Mouse (Mus musculus) gastrocnemius, adult 18-20 months (tissue): ENCODE data around the gene Fam19a5. TPM values are rescaled to one million over a fixed set of nuclear protein-coding genes. Genes with fewer than 3 reads are reported as not detected.

Source experiments
- DNase-seq: peaks from one replicate; pipeline ENCODE4 v3.0.0; 2021; ENCODE audit warnings: low spot score
- long read RNA-seq, 2 experiments: library from polyadenylated mRNA; stranded (forward); transcript quantifications; one replicate each; pipeline ENCODE4 v2.0.0; 2021
- total RNA-seq, 2 experiments: library from RNA; stranded (reverse); gene quantifications; 2 replicates each; pipeline ENCODE4 v1.2.3; 2021

The Fam19a5 gene
- total RNA-seq: 1 to 10 TPM; 3.6 to 6.9 TPM
- long read RNA-seq, experiment 1, partial matches to known transcripts: 0 of 6 reads
- long read RNA-seq, experiment 1, other reads (novel, unspliced or antisense): 3 of 6 reads
- long read RNA-seq, experiment 2, partial matches to known transcripts: 0 of 5 reads
- long read RNA-seq, experiment 2, other reads (novel, unspliced or antisense): 4 of 5 reads

DNA sequence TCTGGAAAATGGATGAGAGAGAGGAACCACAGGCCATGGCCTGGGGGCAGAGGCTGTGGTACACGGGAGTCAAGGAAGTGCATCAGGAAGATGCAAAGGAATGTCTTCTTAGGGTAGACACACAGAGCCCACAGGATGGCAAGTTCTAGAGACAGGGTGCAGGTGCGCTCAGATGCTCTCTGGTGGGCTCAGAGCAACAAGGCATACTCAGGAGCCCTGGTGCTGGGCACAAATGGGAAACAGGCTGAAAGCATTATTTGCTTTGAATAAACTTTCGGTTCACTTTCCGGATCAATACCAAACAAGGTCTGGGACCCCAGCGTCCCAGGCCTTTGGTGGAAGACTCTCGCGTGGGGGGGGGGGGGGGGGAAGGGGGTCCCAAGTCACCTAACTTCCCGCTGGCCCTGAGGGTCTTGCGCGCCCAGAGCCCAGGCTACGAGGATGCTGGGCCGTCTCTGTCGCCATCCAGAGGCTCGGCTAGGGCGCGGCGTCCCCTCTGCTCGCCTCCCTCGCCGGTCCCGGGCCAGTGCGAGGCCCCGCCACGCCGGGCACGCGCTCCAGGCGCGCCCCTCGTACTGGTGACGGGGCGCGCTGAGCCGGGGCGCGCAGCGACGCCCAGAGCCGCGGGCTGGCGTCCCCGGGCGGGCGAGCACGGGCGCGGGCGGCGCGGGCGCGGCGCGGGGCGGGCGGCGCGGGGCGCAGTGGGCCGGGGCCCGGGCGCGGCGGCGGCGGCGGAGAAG, at the start of gene Fam19a5:
Gene Fam19a5, plus strand, starts transcription at position 701 of the 740 bp plus-strand sequence.
- no peak for DNase-seq

DNA sequence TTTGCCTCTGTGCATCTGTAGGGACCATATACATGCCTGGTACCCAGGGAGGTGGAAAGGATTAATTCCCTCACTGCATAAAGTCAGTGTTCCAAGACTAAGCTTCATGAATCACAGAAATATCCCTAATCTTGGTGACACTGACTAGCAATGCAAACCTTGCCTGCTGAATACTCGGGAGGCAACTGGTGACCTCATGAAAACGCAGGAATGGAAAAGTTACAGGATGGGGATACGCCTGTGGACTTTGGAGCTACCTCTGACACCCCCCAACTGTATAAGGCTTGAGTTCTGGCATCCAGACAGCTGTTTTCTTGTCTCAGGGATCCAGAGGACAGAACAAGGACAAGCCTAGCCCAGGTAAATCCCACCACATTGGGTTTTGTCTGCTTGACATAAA, 42.4 kb upstream of the Fam19a5 start:
- DNase-seq: no peak

DNA sequence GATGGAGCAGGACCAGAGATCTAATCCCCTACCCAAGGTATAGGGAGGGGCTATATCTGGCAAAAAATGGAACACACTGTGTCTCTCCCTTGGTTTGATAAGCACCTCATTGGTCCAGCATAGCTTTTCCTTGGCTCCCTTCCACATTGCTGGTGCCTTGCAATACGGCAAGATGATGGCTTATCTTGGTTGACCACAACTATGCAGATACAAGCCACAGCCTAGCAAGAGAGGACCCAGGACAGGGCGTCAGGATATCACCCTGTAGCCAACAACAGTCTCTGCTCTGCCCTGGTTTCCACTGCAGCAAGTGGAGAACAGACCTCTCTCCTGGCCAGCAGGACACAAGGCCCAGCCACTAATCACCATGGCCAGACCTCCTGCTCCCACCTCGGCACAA, 36.8 kb upstream of the Fam19a5 start:
- no peak for DNase-seq

DNA sequence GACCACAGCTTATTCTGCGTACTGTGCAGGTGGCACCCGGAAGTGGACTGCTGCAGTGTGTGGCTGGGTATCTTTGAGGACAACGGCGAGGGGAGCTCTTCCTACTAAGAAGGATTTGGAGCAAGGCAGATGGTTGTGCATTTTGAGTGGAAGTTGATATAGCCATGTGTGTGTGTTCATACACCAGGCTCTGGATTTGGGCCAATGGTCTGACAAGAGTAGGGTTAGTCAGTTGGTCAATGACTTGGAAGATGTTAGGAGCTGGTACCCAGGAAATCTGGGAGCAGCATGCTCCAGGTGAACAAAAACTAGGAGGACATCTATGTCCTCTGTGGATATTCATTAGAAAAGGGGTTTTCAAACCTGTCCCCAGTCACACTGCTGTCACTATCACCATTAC, 33.2 kb upstream of the Fam19a5 start:
- DNase-seq: no peak

DNA sequence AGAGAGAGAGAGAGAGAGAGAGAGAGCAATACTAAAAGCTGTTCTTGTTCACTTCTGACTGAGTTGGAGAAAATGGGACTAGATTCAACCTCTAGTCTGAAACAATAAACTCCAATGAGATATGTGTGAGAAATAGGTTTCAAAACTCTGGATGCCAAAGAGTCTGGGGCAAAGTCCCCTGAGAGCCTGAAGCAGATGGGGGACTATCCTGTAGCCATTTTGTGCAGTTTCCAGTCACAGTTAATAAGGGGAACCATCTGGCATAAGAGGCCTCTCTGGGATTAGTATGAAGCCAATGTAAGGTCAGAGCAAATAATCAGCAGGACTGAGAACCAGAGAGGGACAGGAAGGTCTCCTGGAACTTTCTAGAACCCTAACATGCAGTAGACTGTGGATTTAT, 25.9 kb upstream of the Fam19a5 start:
- DNase-seq: no peak

DNA sequence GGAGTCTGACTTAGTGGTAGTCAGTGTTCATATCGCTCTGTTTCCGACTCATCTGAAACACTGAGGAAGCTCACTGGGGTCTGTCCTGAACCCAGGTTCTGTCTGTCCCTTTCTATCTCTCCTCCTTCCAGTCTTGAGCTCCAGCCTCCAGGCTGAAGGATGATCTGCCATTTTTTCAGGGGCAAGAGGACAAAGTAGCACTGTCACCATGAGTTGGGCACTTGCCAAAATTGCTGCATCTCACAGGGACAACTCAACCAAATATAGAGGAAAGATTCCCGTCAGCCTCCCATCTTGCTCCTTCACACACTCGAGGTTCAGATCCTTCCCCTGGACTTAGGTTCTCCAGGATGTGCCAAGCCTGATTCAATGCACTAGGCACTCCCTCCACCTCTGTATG, 14.8 kb upstream of the Fam19a5 start:
- DNase-seq: no peak

DNA sequence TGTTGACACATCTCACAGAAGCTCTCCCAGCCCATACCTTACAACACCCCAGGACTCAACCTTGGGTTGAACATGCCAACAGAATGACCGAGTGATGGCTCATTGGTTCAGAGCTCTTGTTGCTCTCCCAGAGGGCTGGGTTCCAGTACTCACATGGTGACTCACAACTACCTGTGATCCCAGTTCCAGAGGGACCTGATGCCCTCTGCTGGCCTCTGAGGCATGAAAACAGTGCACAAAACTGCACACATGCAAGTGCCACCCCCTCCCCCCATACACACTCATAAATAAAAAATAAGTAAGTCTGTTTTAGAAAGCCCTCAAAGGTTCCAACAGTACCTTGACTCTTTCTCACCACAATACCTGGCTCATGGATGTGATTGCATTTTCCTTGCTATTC, 2.4 kb upstream of the Fam19a5 start:
- no peak for DNase-seq

DNA sequence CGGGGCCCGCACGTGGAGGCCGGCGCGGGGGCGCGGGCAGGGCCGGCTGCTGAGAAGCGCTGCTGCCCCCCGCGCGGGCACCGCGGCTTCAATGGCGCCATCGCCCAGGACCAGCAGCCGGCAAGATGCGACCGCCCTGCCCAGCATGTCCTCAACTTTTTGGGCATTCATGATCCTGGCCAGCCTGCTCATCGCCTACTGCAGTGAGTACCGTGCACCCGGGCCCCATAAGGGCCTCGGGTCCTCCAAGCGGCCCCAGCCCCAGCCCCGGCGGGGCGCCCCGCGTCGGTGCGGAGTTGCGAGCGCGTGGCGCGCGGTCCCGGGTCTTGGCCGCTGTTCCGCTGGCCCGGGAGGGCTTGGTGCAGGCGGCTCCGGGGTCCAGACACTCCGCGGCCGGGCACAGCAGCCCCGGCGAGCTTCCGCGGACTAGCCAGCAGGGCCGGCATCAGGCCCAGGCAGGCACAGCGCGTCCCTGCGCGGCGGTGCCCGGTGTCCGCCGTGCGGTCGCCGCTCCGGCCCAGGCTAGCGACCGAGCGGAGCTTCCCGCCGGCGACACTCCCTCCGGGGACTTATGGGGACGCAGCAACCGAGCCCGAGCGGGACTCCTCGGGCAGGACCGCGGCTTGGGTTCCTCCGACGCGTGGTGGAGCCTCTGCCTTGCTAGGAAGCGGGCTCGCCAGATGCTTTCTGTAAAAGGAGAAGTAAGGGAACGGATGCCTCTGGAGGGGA, 466 bp downstream of the Fam19a5 start:
- DNase-seq: no peak

DNA sequence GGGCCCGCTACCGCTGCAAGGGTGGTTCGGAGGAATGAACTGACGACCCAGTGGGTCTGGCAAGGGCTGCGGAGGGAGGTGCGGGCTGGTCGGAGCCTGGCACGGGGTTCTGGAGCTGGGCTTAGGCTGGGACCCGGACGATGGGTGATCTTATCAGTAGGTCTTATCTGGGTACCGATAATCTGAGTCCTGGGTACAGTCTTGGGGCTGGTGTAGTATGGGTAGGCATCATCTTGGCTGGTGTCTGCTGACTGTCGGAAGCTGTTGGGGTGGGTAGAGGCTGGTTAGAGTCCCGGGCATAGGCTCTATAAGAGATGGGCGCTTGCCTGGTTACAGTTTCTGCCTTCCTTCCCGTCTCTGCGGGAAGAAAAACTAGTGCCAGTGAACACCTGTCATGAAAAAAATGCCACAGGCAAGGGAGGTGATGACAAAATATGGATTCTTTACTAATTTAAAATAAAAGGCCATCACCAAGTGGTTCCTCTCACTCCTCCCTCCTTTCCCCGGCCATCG, 1.1 kb downstream of the Fam19a5 start:
- DNase-seq: no peak

DNA sequence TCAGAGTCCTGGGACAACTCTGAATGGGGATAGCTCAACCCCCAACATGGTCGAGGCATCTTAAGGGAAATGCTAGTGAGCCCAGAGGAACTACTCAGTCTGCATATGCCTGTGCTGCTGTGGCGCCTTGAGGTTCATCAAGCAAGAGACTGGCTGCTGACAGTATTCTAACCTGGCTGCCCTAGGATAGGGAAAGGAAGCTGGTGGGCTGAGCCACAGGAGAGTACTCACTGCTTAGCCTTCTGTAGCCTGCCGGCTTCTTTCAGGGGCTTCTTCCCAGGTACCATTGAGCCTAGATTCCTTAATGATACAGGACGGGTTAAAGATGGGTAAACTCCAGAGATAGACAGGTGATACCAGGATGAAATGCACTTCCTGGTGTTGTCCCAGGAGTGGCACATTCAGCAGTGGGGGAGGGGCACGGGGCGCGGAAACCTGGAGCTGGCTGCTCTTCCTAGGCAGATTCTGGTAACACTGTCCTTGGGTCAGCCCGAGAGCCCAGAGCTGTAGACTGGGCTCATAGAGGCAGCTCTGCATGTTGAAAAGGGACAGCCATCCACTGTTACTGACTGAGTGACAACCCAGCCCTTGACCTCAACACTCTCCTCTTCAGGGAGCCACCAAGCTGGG, 1.7 kb downstream of the Fam19a5 start:
- DNase-seq: no peak

DNA sequence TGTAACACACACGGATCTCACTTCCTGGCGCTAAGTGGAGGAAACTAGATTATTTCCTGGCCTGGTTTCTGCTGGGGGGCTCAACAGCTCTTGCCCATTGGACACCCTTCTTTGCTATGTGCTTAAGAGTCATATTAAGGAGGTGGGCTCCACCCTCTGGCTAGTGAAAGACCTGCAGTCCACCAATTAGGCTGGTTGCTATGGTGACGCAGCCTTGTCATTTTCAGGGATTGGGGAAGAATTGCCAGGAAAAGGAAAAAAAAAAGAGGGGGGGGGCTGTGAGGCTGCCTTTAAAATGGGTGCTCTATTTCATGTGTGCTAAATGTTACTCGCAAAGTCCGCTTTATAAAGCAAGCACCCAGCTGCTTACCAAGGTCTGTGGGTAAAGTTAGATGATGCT, 2.9 kb downstream of the Fam19a5 start:
- no peak for DNase-seq

DNA sequence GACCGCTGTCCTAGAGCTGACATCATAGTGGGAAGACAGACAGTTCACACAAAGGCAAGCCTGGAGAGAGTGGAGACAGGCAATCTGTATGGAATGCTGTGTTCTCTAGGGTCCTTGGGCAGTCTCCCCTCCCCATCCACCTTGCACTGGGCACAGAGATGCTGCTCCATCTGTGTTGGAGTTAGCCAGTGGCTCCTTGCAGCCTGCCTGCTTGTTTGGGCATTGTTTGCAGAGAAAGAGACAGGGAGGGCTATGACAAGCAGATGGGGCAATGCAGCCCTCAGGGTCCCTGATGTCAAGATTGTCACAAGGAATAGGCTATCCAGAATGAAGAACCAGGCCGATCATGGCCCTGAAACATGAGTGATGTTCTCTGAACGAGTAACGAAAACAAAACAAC, 5.6 kb downstream of the Fam19a5 start:
- no peak for DNase-seq

DNA sequence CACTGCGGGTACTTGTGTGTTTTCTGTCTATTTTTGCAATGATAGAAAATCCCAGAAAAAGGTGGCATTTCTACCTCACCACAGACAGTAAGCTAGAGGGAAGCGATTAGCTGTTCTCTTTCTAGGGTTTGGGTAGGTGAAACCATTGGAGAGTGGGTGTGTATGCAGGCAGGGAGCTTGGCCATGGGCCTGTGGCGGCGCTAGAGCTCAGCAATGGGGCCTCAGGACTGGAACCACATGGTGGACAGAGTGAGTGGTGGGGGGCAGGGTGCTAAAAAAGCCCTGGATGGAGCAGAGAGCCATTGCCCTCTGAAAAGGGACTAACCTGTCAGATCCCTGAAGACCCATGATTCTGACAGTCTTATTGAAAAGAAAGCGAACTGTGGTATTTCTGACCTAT, 6.7 kb downstream of the Fam19a5 start:
- DNase-seq: no peak

DNA sequence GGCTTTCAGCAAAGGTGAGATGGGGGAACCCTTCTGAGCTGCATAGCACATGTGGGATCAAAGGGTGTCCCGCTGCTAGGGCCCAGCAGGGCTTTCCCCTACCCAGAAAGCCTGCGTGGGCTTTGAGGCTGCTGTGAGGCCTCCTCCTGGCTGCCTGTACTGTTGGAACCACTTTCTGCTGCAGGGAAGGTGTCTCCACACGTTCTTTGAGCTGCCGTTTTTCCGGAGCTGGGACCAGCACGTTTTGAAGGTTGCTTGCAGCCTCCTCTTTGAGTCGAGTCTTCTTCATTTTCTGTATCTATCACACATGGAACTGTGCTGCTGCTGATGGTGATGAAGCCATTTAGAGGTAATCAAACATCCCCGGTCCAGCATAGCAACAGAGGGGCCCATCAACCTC, 7.5 kb downstream of the Fam19a5 start:
- DNase-seq: no peak

DNA sequence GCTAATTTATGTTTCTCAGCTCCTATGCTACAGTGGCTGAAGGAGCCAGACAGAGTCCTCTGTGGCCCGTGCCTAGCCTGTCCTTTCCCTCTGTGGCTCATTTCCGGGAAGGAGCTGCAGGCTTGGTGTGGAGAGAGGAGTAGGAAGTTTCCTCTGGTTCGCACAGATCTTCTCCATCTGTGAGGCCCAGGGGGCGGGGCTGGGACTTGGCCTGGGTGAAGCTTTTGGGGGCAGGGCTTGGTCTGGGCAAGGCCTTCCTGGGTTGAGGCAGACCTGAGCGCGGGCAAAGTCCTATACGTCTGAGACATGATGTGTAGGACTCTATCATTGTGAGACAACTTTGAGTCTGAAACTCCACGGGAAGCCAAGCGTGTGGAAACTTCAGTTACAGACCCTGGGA, 11.7 kb downstream of the Fam19a5 start:
- DNase-seq: no peak

DNA sequence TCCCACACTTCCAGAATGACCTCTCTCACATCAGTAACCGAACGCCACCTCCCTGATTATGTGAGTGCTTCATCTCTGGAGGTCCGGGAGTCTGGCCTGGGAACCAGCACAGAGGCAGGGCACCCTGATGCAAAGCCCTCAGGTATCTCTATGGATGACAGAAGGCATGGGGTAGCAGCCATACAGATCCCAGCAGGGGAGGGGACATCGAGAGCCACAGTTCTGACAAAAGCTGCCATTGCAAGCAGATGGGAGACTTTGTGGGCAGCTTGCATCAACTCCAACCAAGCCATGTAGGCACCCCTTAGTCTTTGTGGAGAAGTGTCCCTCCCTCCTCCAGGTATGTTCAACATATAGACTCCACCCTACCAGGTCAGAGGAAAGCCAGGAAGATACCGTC, 20.2 kb downstream of the Fam19a5 start:
- no peak for DNase-seq

DNA sequence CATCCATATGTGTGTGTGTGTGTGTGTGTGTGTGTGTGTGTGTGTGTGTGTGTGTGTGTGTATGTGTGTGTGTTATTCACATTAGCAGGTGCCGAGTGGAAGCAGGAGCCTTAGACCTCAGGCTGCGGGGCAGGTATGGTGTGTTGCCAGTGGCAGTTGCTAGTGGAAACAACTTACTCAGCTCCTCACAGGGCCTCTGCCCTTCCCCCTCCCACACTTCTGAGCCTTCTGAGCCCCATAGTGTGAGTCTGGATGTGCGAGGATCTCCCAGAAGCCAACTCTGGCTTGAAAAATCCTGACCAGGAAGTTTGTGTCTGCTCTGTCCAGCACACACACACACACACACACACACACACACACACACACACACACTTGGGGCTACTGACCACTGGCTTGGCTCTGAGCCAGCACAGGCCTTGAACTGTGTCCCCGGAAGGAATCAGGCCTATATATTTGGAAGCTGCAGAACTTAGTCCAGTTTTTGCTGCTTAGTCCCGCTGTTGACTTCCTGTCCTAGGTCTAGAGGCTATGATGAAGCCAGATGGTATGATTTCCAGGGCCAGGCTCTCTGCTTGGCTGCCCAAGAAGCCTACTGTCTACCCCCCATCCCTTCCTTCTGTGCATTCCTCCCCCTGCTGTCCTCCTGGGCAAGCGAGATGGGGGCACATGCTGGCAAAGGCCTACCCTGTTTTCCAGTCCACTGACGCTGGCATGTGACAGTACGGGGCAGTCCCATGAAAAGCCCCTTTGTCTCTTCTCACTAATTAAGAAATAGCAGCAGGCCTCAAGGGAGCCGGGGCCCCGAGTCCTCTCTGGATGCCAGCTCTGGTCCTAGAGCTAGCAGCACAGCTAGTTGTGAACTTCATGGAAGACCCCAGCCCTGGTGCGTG, 22.2 kb downstream of the Fam19a5 start:
- DNase-seq: no peak

DNA sequence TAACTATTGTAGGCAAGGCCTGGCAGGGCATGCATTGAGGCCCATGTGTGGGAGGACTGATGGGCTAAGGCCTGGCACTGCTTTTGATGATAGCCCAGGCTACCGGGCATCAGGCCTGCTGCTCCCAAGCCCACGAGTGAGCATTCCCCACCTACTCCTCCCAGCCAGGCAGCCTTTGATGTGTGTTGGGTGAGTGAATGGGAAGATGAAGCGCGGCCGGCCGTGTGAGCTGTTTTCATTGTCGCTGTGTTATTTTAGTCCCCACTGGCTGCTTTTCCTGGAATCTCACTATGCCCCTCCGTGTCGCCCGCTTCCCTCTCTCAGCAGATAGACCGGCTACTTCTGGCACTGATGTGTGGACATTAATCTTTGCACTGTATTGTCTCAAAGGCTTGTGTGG, 26.1 kb downstream of the Fam19a5 start:
- no peak for DNase-seq

DNA sequence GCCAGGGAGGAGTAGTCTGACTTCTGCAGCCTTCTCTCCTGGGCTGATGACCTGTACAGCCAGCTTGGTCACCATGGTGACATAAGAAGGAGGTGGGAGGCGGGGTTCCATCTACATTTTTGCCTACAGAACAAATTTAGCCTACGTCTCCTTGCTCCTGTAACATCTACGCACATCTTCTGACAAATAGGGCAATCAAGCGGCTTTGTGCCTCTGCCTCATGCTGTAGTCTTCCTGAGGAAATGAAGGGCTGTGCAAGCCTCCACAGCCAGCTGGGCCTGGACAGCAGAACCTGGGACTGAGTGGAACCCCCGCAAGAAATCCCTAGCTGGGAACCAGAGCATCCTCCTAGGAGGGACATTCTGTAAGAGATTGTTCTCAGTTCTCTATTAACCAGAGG, 35.8 kb downstream of the Fam19a5 start:
- DNase-seq: no peak

DNA sequence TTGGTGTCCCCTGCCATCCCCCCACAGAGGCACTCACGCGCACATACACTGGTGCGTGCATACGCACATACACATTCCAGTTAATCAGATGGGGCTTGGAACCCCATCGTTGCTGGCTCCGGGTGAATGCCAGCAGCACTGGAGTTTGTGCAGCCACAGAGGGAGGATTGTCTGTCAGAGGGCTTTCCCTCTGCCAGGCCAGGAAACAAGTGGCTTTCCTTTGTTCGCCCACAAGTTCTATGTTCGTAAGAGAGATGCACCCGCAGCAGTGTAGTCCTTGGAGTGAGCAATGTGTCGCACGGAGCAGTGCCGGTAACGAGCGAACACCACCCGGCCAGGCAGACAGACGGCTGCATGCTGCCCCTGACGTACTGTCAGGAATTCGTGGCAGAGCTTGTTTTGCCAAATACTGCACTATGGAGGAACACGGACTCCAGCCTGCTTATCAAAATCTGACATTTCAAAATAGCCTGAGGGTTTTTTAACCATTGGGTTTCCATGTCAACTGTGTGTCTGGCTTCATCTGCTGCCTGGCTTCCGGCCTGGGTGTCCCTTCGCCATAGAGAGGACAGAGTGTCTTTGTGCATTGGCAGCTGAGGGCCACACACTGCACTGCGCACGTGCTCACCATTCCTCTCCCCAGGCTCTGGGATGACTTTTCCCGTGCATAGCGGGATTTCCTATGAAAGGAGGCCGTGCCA, 40.0 kb downstream of the Fam19a5 start:
- no peak for DNase-seq

DNA sequence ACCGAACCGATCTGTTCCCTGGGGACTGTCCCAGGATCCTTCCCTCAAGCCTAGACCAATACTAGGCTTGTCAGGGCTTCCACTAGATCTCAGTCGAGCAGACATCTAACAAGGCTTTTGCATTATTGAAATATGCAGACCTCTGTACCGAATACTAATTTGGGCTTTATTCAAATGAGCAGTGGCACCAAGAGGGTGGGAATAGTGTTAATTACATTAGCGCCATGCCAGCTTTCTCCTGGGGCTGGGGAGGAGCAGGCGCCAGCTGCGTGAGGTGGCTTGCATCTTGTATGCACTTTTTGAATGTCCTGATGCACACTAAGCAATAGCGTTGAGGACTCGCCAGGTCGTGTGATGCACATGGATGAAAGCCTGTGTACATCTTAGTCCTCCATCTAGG, 46.9 kb downstream of the Fam19a5 start:
- no peak for DNase-seq
